Mouse (Mus musculus) heart, postnatal 10 days (tissue): Measurements from ENCODE around the gene Pomp. TPM values are rescaled to one million over a fixed set of nuclear protein-coding genes. Genes with fewer than 3 reads are reported as not detected.
A peak's percentile ranks its signal among the peaks of the same experiment; 100 is the strongest.
"Not testable (repeated sequence)": the region's sequence is repeated elsewhere in the genome, so short reads cannot be mapped to it uniquely, and the experiment has no call there.

Source experiments
- DNase-seq, 2 experiments: peaks; one replicate each; pipeline ENCODE4 v3.0.0; 2021
- intact Hi-C: fragments of 180-260 bp; cut with DNase I; formaldehyde crosslinking; loops from one replicate; pipeline ENCODE4 v1.15.1; 2025
- total RNA-seq, 2 experiments: library from RNA; stranded (reverse); gene quantifications; 2 replicates each; pipeline ENCODE4 v1.2.3; 2021

The Pomp gene
- total RNA-seq, 2 experiments from 2014 or later: 114 to 133 TPM

DNA sequence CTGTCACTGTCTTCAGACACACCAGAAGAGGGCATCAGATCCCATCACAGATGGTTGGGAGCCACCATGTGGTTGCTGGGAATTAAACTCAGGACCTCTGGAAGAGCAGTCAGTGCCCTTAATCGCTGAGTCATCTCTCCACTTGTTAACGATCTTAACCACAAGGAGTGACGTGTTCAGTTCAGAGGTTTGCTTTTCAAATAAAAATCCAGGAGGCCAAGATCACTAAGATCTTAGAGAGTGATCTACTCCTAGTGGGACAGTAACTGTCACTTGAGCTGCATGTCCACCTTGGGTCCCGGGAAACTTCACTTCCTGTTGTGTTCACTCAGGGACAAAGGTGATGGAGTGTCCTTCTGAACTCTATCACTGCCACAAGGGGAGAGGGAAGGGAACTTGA, 36.2 kb downstream of the Pomp start:
- intact Hi-C loops, DNase-seq: not testable (repeated sequence)

DNA sequence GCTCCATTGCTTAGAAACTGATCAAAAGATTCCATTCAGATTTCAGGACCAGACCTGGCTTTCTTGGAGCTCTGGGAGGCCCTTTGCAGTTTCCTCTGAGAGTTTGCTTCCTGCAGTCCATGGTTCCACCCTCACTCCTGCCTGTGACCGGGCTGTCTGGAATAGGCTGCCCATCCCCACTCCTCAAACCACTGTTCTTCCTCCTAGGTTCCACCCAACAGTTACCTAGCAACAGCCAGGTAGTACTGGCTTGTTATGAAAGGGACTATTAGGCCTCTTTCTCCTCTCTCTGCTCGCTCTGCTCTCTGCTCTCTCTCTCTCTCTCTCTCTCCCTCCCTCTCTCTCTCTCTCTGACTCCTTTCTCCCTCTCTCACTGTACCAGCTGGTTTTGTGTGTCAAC, 38.0 kb downstream of the Pomp start:
- no peak for DNase-seq
- intact Hi-C loops: no loop called here

- intact Hi-C loops: no loop called here
Observed at GRCm38 (mm10) chr5:147898968-147899549, 38.8 kb downstream of the Pomp start.

DNA sequence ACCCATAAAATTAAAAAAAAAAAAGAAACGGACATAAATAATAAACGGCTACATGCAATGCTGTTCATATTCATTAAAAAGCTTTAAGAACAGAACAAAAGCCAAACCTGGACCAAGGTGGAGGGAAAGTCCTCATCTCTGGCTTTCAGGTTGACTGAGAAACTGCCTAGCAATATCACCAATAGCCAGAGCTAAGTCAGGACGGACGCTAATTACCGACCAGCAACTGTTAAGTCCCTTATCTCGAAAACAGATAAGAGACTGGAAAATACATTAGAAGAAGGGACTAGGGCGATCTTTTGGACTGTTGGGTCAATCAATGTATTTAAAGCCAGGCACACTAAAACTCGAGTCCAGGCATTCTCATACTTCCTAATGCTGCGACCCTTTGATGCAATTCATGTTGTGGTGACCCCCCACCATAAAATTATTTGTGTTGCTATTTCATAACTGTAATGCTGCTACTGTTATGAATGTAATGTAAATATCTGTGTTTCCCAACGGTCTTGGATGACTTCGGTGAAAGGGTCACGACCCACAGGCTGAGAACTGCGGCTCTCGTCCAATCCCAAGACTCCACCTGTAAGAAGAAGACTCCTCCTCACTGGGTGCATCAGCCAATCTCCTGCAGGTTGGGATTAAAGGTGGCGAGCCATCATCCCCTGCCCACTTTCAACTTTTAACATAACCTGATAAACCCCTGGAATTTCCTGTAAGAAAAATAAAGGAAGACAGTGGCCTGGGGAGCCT, 41.9 kb downstream of the Pomp start:
- no peak for DNase-seq
- intact Hi-C loops: no loop called here

More at GRCm38 (mm10) chr5:147898968-147899549, 38.8 kb downstream of the Pomp start:
- DNase-seq: no peak

GRCm38 (mm10) chr5:147903166-147903565, 42.9 kb downstream of the Pomp start:
- no peak for DNase-seq
- intact Hi-C loops: no loop called here

DNA sequence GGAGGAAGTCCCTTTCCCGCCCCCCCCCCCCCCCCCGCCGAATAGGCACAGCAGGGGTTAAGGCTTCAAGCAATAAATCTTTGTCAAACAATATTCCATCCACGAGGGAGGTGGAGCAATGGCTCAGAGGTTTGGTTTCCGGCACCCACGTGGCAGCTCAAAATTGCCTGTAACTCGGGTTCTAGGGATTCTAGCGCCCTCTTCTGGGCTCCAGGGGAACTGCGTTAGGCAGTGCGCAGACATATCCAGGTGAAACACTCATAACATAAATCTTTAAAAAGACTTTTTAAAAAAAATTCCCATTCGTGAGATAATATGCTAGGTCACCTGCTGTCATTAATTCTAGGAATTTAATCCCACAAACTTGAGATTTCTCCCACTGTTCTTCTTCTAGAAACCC, 46.9 kb downstream of the Pomp start:
- DNase-seq: no peak
- intact Hi-C loops: no loop called here

DNA sequence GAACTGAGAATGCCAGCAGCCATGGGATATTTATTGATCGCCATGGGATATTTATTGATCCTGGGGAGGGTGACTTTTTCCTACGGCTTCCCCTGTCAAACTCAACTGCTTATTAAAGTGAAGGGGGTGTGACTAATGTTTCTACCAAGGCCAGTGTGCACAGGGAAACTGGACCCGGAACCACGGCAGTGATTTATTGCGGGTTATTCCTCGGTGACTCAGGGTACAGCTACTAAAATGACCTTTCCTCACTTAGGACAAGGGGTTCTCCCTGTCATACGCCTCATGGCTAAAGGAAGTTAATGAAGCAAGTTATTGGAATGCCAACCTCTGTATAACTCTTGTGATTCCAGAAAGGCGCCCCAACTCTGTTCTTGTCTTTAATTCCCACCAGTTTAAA, 47.6 kb downstream of the Pomp start:
- intact Hi-C loops: no loop called here

GRCm38 (mm10) chr5:147910807-147911509, 50.7 kb downstream of the Pomp start:
- intact Hi-C loops: loop anchor here (10.0 kb wide), 1 partner anchor 326 kb away; no protein-coding TSS in a partner anchor
- peak in 1 of 2 experiments; percentile 19 for DNase-seq

More for the DNA sequence above, 47.6 kb downstream of the Pomp start:
- no peak for DNase-seq

GRCm38 (mm10) chr5:147911744-147912143, 51.5 kb downstream of the Pomp start:
- intact Hi-C loops: loop anchor here (10.0 kb wide), 1 partner anchor 327 kb away; no protein-coding TSS in a partner anchor

DNA sequence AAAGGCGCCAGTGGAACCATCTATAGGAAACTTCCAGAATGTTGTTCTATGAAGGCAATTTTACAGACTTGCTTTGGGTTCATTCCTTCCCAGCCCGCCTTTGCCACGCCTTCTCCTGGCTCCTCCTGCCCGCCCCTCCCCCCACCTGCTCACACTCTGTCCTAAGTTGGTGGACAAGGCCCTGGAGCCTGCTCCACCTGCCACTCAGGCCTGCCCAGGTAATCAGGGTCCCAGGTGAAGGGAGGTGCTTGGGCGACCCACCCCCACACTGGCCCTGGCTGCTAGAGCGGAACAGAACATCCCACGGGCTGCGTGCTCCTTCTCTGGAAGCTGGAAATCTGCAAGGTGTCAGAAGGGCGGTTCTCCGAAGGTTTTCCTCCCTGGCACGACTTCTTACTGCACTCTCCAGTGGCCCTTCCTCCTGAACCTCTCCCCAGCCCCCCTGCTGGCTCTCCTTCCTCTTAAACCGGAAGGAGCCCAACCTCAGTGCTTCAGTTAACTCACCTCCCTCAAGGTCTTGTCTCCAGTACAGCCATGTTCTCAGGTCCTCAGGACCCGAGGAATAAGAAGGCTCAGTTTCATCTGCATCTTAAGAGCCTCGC, 53.1 kb downstream of the Pomp start:
- intact Hi-C loops: loop anchor here (10.0 kb wide), 1 partner anchor 329 kb away; no protein-coding TSS in a partner anchor
- peak in 1 of 2 experiments; percentile 15 for DNase-seq

More at GRCm38 (mm10) chr5:147911744-147912143, 51.5 kb downstream of the Pomp start:
- peak in 1 of 2 experiments; percentile 11 for DNase-seq

- no peak for DNase-seq
- intact Hi-C loops: loop anchor here (10.0 kb wide), 1 partner anchor 330 kb away; no protein-coding TSS in a partner anchor
Observed at GRCm38 (mm10) chr5:147915038-147915566, 54.8 kb downstream of the Pomp start.

- no peak for DNase-seq
- intact Hi-C loops: loop anchor here (1.0 to 10.0 kb wide), 2 partner anchors 42 to 331 kb away; no protein-coding TSS in a partner anchor
Observed at GRCm38 (mm10) chr5:147916171-147916570, 55.9 kb downstream of the Pomp start.

DNA sequence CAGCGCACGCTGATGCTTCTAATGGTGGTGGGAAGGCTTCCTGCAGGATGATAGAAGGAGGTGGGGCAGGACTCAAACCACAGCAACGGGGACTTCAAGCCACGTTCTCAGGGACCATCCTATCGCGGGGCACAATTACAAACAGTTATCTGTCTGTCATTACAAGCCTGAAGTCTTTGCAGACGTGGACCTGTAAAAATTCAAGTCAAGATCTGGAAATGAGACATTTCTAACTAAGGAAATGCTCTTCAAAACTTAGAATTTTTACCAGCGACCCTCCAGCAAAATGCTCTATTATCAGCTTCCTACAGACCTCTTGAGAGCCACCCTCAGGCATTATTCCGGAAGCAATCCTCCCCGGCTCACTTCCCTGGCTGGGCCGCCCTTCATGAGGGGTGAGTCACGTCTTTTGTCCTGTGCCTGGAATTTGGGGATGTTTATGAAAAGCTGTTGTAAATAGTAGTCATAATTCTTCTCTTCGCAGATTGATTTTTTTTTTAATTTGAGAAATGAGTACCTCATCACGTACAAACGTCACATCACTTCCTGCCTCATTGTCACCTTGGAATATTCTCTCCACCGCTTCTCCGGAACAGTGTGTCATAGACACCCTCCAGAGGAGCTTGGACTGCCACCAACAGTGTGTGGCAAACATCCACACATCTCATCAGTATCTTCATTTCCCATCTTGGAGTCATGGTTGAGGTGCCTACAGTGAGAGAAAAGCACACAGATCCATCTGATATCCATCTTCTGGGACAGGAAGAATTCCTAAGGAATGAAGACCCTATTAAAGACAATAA, 58.0 kb downstream of the Pomp start:
- peak; percentile 18 to 42 for DNase-seq
- intact Hi-C loops: loop anchor here (10.0 kb wide), 1 partner anchor 333 kb away; no protein-coding TSS in a partner anchor

DNA sequence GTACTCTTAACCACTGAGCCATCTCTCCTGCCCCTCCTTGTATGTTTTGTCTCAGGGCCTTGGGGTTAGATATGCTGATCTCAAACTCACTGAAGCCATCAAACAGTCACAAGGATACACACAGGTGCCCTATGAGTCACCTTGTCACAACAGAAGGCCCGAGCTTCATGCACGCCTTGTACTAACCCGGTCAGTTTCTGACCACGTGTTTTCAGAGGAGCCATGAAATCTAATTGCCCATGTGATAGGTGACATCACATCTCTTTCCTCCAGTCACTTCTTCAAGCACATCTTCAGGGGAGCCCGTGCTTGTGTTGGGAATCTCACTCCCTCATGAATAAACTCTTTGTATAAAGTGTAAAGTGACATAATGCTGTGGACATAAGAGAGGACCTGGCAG, 64.4 kb downstream of the Pomp start:
- DNase-seq: no peak
- intact Hi-C loops: no loop called here

Other genes with a start within 250 kb of the Pomp start
- gene Flt1, start 134.4 kb upstream of the Pomp start, total RNA-seq: 10 to 100 TPM; 53.6 to 56.0 TPM
- gene Slc46a3, start 34.4 kb downstream of the Pomp start, total RNA-seq: 1 to 10 TPM; 3.4 to 3.5 TPM
- 100 to 1,000 TPM in 1 of 2 experiments, 10 to 100 TPM in 1; 88.3 to 114 TPM for gene Mtus2, start 96.9 kb downstream of the Pomp start, total RNA-seq